Mouse (Mus musculus) adrenal gland, postnatal 4 days (tissue): ENCODE data around the gene Dlg2. TPM values are rescaled to one million over a fixed set of nuclear protein-coding genes. Genes with fewer than 3 reads are reported as not detected.

Experiments
- DNase-seq, 2 experiments: peaks; one replicate each; pipeline ENCODE4 v3.0.0; 2021 to 2022; ENCODE audit warnings: low spot score in 2 of 2, mixed read lengths in 2 of 2
- total RNA-seq, 2 experiments: library from RNA; stranded (reverse); gene quantifications; 2 replicates each; pipeline ENCODE4 v1.2.3; 2021

The Dlg2 gene
- total RNA-seq, 2 experiments from 2014 or later = 82.3 to 86.9 TPM

DNA sequence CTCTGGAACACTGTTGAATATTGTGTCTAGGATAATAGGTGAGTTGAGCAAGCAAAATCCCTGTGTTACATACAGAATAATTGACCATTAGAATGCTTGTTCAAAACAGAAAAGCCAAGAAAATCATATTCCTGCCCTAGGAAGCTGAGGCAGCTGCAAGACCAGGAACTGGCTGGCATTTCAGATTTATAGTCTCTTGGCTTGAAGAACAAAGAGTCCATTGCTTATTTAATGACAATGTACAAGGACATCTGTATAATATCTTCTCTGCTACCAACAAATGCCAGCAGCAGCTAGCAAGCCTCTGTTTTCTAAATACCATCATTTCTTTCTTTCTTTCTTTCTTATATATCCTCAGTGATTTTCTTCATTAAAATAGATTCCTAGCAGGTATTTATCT, 1243.8 kb downstream of the Dlg2 start:
- DNase-seq = no peak

DNA sequence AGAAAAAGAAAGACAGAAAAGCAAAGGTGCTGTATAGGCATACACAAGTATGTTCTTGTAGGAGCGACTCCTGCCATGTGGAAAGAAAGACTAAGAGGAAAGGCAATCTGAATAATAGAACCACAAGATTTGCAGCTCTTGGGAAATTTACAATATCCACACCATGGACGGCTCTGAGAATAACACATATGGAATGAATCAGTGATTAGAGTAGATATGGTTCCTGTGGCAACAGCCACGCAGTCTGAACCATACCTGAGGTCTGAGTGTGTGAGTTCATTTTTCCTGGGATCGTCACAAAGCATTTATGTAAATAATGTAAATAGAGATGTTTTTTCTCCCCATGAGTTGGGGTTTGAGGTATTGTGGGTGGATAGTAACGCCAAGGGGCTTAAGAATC, 1247.9 kb downstream of the Dlg2 start:
- no peak for DNase-seq

DNA sequence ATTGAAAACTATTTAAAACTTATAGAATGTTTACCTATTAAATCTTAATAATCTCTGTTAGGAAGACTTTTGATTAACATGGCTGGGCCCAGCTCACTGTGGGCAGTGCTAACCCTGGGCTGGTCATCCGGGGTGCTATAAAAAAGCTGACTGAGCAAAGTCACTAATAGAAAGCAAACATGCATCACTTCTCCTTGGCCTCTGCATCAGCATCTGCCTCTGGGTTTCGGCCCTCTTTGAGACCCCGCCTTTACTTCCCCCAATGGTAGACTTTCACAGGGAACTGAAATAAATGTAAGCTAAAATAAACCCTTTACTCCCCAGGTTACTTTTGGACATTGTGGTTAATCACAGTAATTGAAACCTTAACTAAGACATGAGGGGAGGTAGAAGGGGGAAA, 1264.3 kb downstream of the Dlg2 start:
- no peak for DNase-seq

DNA sequence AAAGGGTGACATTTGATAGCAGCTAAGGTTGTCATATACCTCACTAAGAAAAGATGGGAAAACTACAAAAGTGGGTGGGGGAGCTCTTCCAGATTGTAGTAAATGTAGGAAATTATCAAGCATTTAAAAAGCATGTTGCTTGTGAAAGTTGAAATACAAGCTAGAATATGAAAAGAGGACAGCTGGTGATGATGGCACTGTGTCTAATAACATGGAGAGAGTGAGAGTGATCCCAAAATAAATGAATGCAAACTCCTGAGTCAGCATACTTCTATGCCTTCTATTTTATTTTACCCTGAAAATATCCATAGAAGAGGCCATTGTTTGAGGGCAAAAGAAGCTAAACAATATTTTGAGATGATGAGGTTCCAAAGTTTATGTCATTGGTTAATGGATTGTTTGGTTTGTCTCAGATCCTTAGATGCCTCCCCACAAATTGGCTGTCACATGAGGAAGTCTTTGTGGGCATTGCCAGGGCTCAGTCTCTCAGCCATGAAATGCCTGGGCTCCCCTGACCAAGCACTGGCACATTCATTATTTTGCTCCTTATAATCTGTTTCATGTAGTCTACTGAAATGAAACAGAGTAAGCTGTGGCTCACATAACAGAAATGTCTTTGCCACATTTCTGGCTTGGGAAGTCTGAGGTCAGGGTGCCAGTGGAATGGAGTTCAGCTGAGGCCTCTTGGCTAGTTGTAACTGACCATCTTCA, 1276.8 kb downstream of the Dlg2 start:
- no peak for DNase-seq

DNA sequence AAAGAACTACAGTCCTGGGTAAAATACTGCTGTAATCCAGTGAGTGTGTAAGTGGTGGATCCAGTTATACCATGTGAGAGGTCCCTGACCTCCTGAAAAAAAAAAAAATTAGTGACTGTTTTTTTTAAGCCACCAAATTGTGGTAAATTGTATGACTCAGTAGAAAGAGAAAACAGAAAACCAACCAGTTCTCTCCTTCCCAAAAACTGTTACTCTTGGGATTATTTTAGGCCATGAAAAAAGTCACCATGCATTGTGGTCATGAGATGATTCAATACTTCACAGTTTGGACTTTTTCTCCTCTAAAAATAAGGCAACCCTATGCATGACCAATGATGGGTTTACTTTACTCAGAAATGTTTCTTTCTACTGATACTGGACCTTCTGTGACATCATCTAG, 1291.2 kb downstream of the Dlg2 start:
- no peak for DNase-seq

DNA sequence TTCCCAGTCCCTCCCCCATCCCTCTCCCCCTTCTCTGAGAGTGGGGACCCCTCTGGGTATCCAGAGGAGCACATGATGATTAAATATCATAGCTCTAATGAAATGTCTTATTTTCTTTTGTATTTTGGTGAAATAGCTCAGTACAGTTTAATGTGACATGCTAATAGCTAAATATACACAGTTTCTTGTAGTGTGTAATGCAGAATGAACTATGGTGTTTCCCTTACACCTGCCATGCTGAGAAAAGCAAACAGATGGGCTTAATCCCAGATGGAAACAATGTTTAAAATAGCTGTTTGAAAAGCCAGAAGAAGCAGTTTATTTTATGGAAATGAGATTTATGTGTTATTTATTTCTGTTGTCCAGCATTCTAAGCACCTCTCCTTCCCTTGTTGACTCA, 1302.2 kb downstream of the Dlg2 start:
- no peak for DNase-seq

DNA sequence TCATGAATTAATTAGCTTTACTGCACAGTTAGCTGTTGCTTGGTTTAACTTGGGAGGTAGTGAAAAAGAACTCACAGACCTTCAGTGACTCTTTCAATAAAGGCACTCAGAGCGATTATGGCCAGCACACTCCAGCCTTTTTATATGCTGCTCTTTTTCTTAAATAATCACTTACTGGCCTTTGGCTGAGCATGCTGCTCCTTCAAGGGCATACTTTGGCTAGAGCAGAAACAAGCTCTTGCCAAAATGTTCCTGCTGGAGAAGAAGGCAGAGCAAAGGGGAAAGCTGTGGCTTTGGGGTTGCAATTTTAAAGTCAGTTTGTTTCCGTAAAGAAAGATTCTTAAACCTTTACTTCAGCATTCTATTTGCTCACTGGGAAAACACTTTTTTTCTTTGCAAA, 1308.1 kb downstream of the Dlg2 start:
- no peak for DNase-seq

DNA sequence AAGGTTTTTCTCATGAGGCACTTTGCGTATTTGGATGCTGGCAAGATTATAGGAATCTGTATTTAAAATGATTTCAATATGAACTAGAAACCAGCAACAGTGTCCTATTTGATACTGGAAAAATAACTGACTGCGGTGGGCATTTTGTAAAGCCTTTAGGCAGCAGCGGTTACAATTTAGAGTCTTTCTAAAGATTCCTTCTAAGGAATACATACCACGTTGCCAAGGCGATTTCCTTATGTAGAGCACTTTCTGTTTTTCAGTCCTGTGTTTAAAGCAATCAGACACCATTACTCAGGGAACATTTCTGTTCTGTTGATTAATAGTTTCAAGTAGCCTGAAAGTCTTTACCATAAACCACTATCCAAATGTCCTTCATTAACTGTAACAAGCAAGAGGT, 1309.0 kb downstream of the Dlg2 start:
- no peak for DNase-seq

DNA sequence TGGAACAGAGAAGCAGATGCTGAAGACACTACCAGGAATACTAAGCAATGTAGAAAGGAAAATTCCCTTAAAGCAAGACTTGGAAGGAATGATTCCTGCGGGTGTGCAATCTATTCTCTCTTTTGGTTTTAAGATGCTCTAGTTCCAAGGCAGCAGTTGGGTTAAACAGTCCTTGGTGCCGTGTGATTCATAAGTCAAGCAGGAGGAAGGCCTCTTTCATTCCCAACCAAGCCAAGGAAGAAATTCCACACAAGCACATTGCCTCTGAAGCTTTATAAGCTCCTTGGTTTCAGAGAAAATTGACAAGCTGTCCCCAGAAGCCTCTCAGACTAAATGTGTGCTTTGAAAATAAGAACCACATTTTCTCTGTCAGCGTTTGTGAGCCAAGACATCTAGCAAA, 1309.4 kb downstream of the Dlg2 start:
- no peak for DNase-seq

DNA sequence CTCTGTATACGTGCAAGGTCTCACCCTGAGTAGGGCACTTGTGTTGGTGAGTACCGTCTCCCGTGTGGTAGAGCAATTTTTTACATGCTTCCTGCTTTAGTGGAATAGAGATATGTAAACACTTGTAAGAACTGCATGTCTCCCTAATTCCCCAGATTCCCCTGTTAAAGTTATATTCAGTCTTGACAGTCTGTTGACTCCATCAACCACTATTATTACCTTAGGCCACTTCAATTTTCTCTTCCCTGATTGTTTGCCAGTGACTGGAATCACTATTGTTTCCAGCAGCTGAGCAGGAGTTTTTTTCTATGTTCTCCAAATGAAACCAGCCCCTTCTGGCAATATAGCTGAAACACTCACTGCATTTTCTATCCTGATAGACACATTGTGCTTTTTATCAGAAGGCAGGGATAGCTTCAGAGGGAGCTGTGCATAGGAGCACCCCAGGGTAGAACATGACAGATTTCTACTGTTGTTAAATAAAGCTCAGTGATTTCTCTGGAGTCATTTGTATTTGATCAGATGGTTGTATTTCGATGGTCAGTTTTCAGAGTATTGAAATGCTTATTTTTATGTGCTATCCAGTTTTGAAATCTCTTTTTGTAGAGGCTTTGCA, 1314.6 kb downstream of the Dlg2 start:
- no peak for DNase-seq

DNA sequence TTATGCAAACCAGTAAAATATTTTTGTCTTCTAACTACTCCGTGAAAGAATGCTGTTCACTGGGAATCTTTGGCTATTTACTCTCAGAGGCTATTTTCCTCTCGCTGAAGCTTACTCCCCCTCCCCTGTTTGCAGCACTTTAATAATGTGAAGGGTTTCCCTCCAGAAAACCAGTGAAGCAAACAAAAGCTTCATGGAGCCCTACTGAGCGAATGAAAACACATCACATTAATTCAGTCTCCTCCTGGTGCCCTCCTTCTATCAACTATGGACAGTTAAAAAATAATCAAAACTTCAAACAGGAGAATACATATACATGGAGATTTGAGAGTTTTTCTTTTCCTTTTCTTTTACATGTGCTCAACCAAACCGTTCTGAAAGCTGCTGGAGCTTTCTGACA, 1330.2 kb downstream of the Dlg2 start:
- no peak for DNase-seq

DNA sequence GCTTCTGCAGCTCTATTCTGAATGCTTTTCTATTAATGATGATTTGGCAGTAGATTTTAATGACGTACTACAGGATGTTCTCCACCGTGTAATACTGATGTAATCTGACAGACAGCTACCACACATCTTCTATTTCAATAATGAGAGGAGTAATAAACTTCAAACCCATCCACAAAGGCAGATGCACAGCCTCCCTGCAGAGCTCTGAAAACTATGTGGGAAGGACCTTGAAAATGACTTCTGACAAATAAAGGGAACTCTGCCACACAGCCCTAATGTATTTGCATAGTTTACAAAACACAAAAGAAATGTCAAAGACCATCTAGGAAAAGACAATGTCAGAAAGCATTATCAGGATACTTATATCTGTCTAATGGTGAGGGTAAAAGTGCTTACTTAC, 1334.3 kb downstream of the Dlg2 start:
- DNase-seq = no peak

DNA sequence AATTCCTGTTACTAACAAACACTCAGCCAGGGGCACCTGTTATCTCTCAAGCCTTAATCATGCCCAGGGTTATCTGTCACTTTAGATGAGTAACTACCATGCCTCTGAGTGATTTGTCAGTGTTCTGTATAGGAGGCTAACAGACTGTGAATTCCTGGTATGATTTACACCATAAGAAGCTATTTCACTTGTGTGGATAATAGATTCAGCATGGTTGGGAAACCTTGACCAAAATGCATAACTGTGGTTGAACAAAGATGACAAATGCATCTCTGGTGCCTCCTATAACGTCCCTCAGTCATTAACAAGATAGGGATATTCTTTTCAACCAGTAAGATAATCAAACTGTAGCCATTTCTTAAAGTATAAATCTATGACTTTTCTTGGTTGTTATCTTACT, 1341.5 kb downstream of the Dlg2 start:
- no peak for DNase-seq

DNA sequence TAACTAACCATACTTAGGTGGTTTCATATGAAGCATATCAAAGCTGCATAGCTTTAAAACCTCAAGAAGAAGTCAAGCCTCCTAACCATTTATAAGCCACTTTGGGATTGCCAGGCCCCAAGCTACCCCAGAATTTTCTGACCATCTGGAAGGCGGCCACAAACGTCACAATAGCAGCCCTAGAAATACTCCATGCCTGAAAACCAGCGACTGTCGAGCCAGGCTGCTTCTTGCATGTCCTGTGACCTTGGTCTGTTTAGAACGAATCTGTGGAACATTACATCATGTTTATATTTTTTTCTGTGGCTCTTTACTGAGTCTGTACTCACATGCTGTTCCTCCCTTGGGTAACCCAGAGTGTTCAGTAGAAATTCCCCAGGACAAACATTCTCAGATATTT, 1355.7 kb downstream of the Dlg2 start:
- no peak for DNase-seq

DNA sequence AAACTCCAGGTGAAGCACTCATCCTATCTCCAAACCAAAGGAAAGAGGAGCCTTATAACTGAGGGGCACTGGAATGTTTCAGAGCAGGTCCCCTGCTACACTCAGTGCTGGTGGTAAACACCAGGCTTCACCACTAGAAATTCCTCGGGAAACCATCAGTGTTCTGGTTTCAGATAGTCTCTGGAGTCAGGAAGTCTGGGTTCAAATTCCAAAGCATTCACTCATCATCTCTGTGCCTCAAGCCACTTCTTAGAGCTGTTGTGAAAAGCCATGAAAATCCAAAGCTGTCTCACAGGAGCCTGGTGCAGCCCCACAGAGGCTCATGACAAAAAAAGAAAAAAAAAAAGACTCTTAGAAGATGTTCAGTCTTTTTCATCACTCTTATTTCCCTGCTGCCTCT, 1369.3 kb downstream of the Dlg2 start:
- DNase-seq = no peak

DNA sequence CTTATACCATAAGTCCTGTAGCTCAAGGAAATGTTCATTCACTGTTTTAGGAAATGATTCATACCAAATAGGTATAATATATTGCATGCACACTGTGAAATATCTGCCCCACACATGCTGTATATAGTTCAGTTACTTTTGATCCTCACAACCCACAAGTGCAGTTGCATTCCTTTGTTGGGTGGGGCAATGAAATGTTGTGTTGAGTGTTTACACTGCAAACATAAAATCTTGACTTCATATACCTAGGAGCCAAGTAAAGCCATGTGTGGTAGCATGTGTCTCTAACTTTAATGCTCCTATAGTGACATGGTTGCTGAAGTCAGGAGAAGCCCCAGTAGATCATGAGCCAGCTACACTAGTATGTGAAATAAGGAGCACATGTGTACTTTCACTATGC, 1372.9 kb downstream of the Dlg2 start:
- no peak for DNase-seq

DNA sequence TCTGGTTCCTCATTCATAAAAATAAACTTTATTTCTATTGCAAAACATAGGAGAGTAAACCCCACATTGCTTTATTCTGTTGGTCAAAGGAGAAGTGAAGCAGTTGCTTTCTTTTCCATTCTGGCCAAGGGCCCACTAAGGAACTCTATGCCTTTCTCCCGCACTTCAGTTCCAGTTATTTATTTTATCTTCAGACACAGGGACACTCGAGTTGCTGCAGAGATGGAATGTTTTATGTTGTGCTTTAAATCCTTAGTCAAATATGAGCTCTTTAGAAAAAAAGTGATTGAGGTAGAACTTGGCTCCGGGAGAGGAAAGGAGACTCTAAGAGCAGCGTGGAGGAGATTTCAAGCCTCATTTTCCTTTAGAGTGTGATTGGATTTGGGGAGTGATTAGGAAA, 1377.2 kb downstream of the Dlg2 start:
- no peak for DNase-seq

DNA sequence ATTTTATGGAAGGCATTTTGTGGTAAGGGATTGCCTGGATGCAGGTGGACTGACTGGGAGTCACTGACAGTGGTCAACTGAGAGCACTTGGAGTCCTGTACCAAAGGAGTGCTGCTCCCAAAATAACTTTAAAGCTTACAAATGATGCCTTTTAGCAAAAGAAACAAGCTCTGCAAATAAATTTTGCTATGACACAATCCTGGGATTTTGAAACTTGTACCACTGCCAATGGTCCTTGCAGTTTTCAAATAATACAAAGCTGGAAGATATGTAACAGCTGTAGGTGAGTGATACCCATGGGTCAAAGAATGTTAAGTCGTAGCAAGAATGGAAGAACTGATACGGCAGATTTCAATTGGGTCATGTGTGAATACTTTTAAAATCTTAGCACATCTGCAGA, 1380.5 kb downstream of the Dlg2 start:
- no peak for DNase-seq

DNA sequence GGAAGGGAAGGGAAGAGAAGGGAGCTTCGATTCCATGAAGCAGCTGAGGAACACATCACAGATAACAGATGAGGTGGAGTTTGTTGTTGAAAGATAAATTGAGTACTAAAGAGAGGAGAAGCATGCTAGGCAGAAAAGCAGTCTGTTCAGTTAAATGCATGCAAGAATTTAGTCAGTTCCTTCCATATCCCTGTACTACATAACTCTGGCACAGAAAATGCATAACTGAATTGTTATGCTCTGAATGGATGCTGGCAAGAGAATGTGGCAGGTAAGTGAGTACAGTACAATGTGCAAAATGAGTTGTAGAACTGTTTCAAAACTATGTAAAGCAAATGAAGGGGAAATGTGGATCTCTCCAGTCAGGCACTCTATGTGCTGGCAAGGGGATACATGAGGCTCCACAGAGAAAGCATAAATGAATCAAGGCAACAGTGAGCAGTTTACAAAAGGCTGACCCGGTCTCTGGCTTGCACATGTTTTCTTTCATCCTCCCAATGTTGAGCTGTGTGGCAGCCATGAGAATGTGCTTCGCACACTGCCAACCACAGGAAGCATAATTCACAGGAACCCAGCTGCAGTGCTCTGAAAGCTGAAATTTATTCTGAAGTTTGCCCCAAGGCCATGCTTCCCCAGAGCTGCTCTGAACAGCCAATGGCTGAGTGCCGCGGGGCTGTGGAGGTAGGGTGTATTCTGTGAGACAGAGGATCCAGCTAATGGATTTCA, 1386.5 kb downstream of the Dlg2 start:
- peak in 1 of 2 experiments; percentile 26 for DNase-seq

DNA sequence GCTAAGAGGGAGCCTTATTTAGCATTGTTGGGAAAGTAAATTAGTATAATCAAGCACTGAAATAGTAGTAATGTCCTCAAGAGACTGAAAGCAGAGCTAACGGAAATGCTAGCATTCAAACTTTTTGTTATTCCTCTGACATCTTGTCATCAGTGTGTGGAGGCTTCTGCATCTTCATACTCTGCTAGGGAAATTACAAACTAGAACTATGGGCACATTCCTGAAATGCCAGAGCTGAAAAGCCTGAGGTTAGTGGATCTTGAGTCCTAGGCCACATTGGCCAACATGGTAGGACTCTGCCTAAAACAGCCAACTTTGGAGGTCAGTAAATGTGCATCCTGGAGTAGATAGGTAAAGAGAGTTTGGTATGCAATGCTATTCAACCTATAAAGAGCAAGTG, 1392.4 kb downstream of the Dlg2 start:
- DNase-seq = no peak

DNA sequence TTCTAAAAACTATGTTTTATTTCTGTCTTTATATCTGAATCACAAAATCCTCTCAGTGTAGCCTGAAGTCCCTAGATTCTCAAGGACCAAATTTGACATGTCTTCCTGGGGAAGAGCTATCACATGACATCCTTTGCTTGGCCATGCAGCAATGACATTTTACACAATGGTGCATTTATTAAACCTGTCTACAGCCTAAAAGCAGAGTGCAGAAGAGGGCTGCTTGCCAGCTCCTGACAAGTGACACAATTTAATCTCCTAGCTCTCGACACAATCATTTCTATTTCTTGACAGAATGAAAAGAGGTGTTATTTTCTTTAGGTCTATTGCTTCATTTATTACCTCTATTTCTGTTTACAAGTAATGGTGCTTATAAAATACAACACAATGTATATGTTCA, 1400.4 kb downstream of the Dlg2 start:
- no peak for DNase-seq

DNA sequence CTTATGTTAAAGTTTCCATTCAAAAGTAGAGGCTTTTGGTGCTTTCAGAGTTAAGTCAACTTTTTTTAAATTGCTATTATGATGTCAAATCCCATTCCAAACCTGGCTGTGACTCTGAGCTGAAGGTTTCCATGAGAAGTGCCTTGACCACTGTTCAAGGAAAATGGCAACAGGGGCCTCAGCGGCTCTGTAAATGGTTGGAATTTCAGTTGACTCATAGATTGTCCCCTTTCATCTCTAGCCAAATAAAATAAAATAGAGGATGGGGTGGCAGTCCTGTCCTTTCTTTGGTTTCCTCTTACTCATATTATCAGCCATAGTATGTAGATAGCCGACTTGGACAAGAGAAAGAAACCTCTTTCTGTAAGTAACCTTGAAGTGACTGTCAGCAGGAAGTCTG, 1401.3 kb downstream of the Dlg2 start:
- no peak for DNase-seq

DNA sequence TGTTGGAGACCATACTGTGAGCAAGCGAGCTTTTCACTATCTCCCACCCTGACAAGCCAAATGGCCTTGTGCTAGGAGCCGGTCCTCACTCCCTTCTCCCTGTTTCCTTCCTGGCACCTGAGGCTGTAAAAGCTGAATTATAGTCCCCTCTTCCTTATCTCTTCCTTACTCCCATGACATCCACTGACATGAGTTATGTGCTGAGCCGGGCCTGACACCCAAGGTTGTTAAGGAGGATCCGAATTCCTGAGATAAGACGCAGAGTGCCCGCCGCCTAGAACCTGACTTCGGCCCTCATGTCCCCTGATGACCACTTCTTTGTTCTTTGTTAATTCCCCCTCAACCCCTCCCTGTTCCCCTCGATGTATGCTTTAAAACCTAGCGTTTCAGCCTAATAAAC, 1409.9 kb downstream of the Dlg2 start:
- DNase-seq = no peak
